Mouse (Mus musculus) thymus, postnatal 10 days (tissue): Measurements from ENCODE around the gene Cacna1g.
"Not testable (repeated sequence)": the region's sequence is repeated elsewhere in the genome, so short reads cannot be mapped to it uniquely, and the experiment has no call there.

ENCODE experiments used
- DNase-seq, 2 experiments: peaks; one replicate each; pipeline ENCODE4 v3.0.0; 2021; ENCODE audit warnings: low spot score in 2 of 2

Cacna1g gene

GRCm38 (mm10) chr11:94404641-94405260 is 69.2 kb downstream of the Cacna1g start:
- peak; percentile 58 to 87 for DNase-seq

DNA sequence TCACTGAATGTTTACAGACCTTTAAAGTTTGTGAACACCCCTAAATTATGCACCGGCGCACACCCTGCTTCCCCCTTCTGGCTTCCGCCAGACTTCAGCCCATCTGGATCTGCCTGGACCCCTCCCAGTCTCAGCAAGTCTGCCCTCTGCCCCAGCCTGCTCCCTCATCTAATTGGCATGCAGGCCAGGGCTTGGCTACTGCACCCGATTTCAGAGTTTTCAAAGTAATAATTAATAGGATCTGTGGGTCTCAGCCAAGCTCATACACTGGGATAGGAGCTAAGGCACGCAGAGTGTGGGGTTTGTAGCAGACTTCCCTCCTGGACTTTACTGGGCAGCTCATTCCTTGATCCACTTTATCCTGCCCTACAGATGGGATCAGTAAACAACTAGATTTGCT is 69.8 kb downstream of the Cacna1g start:
- no peak for DNase-seq

GRCm38 (mm10) chr11:94403757-94404156 is 70.2 kb downstream of the Cacna1g start:
- DNase-seq, result no peak

DNA sequence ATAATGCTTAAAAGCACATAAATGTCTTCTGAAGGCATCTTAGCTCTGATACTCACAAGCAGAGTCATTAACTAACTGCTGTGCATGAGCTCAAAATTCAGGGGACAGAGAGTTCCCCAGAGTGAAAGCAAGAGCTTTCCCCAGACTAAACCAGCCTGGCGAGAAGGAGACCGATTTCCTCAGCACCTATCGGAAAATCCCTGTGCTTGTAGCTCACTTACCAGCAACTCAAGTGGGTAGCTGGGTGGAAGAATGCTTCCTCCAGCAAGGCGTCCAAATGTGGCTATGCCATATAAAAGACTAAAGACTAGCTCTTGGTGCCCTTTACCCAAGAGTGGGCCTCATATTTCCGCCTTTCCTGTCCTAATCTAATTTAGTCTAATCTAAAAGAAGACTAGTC is 71.3 kb downstream of the Cacna1g start:
- DNase-seq, result no peak

- DNase-seq, result not testable (repeated sequence)
Observed at GRCm38 (mm10) chr11:94402029-94402428, 72.0 kb downstream of the Cacna1g start.

DNA sequence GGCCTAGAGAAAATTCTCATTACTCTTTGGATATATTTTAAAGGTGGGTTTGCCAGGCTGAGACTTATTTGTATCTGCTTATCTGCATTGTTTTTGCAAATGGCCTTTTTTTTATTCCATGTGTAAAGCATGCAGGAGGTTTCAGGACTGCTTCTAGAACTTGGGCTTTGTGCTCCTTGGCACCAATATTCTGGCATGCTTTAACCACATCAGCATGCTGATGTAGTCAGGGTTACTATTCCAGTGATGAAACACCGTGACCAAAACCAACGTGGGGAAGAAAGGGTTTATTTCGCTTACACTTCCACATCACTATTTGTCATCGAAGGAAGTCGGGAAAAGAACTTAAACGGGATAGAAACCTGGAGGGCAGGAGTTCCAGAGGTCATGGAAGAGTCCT is 73.0 kb downstream of the Cacna1g start:
- DNase-seq, result no peak

DNA sequence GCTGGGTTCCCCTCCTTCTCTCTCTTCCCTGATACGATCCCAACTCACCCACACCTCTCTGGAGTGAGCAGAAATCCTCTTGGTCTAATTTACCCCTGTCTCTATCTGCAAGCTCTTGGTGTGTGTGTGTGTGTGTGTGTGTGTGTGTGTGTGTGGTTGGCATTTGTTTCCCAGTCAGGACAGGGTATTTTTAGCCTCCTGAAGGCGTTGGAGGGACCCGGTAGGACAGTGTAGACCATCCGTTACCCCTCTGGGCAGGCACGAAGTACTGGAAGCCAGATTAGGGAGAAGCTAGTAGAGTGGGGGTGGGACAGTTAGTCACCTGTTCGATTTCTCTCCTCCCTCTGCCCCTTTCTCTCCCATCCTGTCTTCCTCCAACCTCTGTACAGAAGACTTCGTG is 79.9 kb downstream of the Cacna1g start:
- DNase-seq, result no peak

DNA sequence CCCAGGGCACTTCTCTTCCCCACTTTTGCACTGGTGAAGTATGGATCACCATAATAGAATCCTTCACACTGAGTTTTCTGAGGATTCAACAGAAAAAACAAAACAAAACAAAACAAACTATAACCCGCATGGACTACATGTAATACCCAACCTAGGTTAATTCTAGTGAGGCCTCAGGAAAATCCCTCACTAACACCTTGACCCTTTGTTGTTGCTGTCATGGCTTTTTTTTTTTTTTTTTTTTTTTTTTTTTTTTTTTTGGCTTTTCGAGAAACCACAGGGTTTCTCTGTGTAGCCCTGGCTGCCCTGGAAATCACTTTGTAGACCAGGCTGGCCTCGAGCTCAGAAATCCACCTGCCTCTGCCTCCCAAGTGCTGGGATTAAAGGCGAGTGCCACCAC is 80.5 kb downstream of the Cacna1g start:
- DNase-seq, result not testable (repeated sequence)

- DNase-seq, result peak in 1 of 2 experiments; percentile 37
Observed at GRCm38 (mm10) chr11:94392672-94393109, 81.3 kb downstream of the Cacna1g start, which contains the start of gene Abcc3. Abcc3 (minus strand) TSS chr11:94392997.

DNA sequence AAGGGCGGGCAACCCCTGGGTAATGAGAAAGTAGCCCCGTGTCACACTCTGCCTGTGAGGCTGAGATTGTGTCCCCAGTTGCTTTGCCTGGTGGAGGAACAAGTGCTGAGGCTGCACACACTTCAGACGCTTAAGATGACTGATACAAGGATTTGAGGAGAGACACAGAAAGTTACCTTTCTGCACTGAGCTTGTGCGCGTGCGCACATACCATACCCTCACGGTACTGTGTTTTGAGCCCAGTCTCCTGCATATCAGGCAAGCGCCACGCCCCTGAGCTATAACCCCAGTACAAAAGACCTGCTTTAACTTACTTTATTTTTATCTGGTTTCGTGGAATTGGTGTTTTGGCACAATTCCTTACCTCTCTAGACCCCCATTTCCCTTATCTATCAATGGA is 82.3 kb downstream of the Cacna1g start:
- no peak for DNase-seq

DNA sequence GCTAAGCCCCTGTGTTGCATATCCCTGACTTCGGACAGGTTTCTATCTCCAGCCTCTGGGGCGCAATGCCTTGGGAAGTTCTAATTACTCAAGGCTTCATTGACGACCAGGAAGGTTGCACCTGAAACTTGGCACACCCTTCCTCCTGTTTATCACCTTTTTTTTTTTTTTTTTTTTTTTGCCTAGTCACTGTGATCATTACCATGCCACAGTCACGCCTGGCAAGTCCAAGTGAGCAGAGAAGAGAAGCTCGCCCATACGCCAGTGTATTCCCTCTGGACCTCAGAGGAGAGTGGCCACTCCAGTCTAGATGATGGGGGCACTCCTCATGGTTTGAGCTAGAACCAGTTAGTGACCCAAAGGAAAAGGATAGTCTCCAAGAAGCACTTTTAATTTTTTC is 83.2 kb downstream of the Cacna1g start:
- DNase-seq, result no peak

GRCm38 (mm10) chr11:94389724-94390396 is 84.1 kb downstream of the Cacna1g start:
- no peak for DNase-seq

GRCm38 (mm10) chr11:94389021-94389420 is 85.0 kb downstream of the Cacna1g start:
- no peak for DNase-seq

DNA sequence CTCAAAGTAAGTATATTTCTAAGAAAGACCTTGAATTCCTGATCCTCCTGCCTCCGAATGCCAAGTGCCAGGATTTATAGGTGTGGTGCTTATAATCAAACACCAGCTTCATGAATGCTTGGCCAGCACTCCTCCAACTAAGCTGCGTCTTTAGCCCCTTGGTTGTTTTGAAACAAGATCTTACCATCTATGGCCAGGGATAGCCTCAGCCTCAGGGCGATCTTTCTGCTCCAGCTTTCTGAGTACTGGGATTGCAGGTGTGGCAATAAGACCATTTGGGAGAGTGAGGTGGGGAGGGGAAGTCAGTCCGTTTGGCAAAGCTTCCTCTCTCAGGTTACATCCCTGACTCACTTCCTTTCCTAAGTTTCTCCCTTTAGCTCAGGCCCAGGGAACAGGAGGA is 86.2 kb downstream of the Cacna1g start:
- no peak for DNase-seq

- DNase-seq, result peak in 1 of 2 experiments; percentile 47
Observed at GRCm38 (mm10) chr11:94385977-94386771, 87.8 kb downstream of the Cacna1g start.

- DNase-seq, result no peak
Observed at GRCm38 (mm10) chr11:94379736-94380135, 94.3 kb downstream of the Cacna1g start.

DNA sequence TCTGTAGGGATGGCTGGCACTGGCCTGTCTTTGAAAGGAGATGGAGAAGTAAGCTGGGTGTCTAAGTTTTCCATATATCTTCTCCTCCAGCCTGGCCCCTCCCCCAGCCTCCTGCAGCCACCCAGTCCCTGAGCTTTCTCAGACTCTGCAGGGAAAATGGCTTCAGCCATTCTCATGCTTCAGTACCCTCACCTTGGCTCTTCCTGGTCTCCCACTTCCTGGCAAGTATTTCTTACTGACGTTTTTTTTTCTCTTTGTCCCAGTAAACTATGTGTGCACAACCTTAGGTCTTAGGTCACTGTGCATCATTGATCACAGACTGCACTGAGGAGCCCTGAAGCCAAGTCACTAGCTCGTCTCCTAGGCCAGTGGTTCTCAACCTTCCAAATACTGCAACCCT is 94.9 kb downstream of the Cacna1g start:
- DNase-seq, result no peak

- DNase-seq, result peak; percentile 73 to 81
Observed at GRCm38 (mm10) chr11:94374276-94374948, 99.6 kb downstream of the Cacna1g start.

- DNase-seq, result no peak
Observed at GRCm38 (mm10) chr11:94370809-94371208, 103.2 kb downstream of the Cacna1g start.

GRCm38 (mm10) chr11:94369981-94370380 is 104.0 kb downstream of the Cacna1g start:
- no peak for DNase-seq

- no peak for DNase-seq
Observed at GRCm38 (mm10) chr11:94365340-94365739, 108.7 kb downstream of the Cacna1g start.

- no peak for DNase-seq
Observed at GRCm38 (mm10) chr11:94363690-94364089, 110.3 kb downstream of the Cacna1g start.
